Mouse (Mus musculus) embryo, embryonic 11.5 days (tissue): ENCODE results near the gene Nfasc.

Experiments used
- DNase-seq: peaks from one replicate; pipeline ENCODE4 v3.0.0-alpha.2; 2012; ENCODE audit warnings: low read depth, low spot score

The Nfasc gene

GRCm38 (mm10) chr1:132741175-132741997 is at the start of gene Nfasc:
Nfasc (minus strand) TSS chr1:132741797.
- DNase-seq: peak; percentile 65

GRCm38 (mm10) chr1:132791049-132791448 is 49.5 kb upstream of the Nfasc start:
- no peak for DNase-seq

GRCm38 (mm10) chr1:132786866-132787265 is 45.3 kb upstream of the Nfasc start:
- DNase-seq: no peak

- DNase-seq: no peak
Observed at GRCm38 (mm10) chr1:132781607-132782445, 40.2 kb upstream of the Nfasc start.

GRCm38 (mm10) chr1:132780961-132781360 is 39.4 kb upstream of the Nfasc start:
- no peak for DNase-seq

GRCm38 (mm10) chr1:132780254-132780653 is 38.7 kb upstream of the Nfasc start:
- no peak for DNase-seq

GRCm38 (mm10) chr1:132774959-132775358 is 33.4 kb upstream of the Nfasc start:
- DNase-seq: no peak

GRCm38 (mm10) chr1:132771377-132771776 is 29.8 kb upstream of the Nfasc start:
- DNase-seq: no peak

- DNase-seq: no peak
Observed at GRCm38 (mm10) chr1:132769559-132769958, 28.0 kb upstream of the Nfasc start.

GRCm38 (mm10) chr1:132767422-132767821 is 25.8 kb upstream of the Nfasc start:
- DNase-seq: no peak

GRCm38 (mm10) chr1:132765887-132766651 is 24.5 kb upstream of the Nfasc start:
- no peak for DNase-seq

- no peak for DNase-seq
Observed at GRCm38 (mm10) chr1:132765222-132765621, 23.6 kb upstream of the Nfasc start.

- DNase-seq: no peak
Observed at GRCm38 (mm10) chr1:132759390-132759789, 17.8 kb upstream of the Nfasc start.

- DNase-seq: peak; percentile 59
Observed at GRCm38 (mm10) chr1:132758656-132759370, 17.2 kb upstream of the Nfasc start.

GRCm38 (mm10) chr1:132755211-132755610 is 13.6 kb upstream of the Nfasc start:
- no peak for DNase-seq

GRCm38 (mm10) chr1:132749217-132749884 is 7.8 kb upstream of the Nfasc start:
- no peak for DNase-seq

- DNase-seq: no peak
Observed at GRCm38 (mm10) chr1:132746302-132746701, 4.7 kb upstream of the Nfasc start.

GRCm38 (mm10) chr1:132745636-132746035 is 4.0 kb upstream of the Nfasc start:
- DNase-seq: no peak

GRCm38 (mm10) chr1:132739077-132739521 is 2.5 kb downstream of the Nfasc start:
- no peak for DNase-seq

- DNase-seq: no peak
Observed at GRCm38 (mm10) chr1:132736171-132736570, 5.4 kb downstream of the Nfasc start.
